In genomic region chr8:107108978-107109720, GRCm38 (mm10) we compare ENCODE assay signal across 12 mouse cellular contexts. TPM values are rescaled to one million over a fixed set of nuclear protein-coding genes. Genes with fewer than 3 reads are reported as not detected.
DNase-seq lines count a peak whose midpoint lies in the region; ATAC-seq and TF ChIP-seq lines count a peak whose summit lies in the region.
"Had no signal": no experiment of that assay in that cellular context is flagged by ENCODE, and none has a peak within 500 bp of the region (broad histone marks: within the 10 kb centered on the region; RNA-seq: fewer than 3 reads in every experiment).

No protein-coding gene starts in this region.

- no peaks in the 10 kb centered on the region for H3K27me3 ChIP-seq in heart, embryonic 15.5 days
- H3K27me3 ChIP-seq in midbrain, embryonic 12.5 days, result no peaks in the 10 kb centered on the region
- H3K27me3 ChIP-seq in midbrain, embryonic 16.5 days (ENCODE audit: control insufficient read depth, insufficient read depth, low read depth, low read length), result no peaks in the 10 kb centered on the region
- H3K27me3 ChIP-seq in embryonic facial prominence, embryonic 15.5 days, result no peaks in the 10 kb centered on the region
- H3K27me3 ChIP-seq in small intestine, adult 2 months (ENCODE audit: control insufficient read depth, insufficient read depth, low read length), result no peaks in the 10 kb centered on the region

- TF ChIP-seq POLR2A in small intestine, adult 2 months (IDR thresholded peaks at IDR 0.05; ENCODE audit: low read depth, low read length), result no peak

- no peak for ATAC-seq in heart, embryonic 15.5 days (replicated peaks; ENCODE audit: insufficient number of reproducible peaks, insufficient read depth, low FRiP score, low read depth)
- no peak for ATAC-seq in midbrain, embryonic 12.5 days (ENCODE audit: low FRiP score, low read depth)
- ATAC-seq in midbrain, embryonic 16.5 days, result no peak
- ATAC-seq in embryonic facial prominence, embryonic 15.5 days (ENCODE audit: insufficient number of reproducible peaks, low FRiP score, low TSS enrichment, low read depth), result no peak
- ATAC-seq: forebrain, embryonic 16.5 days had no signal

- 0 out of 2 replicates have a peak overlapping the region, but pooled peaks have one; percentile 9 for H3K4me3 ChIP-seq in heart, embryonic 15.5 days
- no peak overlapping the region for H3K4me3 ChIP-seq in midbrain, embryonic 12.5 days
- no peak overlapping the region for H3K4me3 ChIP-seq in midbrain, embryonic 16.5 days (ENCODE audit: low read depth, low read length)
- no peak overlapping the region for H3K4me3 ChIP-seq in embryonic facial prominence, embryonic 15.5 days (replicated peaks)
- H3K4me3 ChIP-seq in small intestine, adult 2 months (ENCODE audit: low read depth, low read length), result peak overlapping the region; percentile 36

- H3K4me1 ChIP-seq in heart, embryonic 15.5 days (replicated peaks), result no peaks in the 10 kb centered on the region
- H3K4me1 ChIP-seq in midbrain, embryonic 12.5 days, result 0 out of 2 replicates have a peak, but pooled peaks cover 2% of the 10 kb centered on the region
- H3K4me1 ChIP-seq in midbrain, embryonic 16.5 days (ENCODE audit: control insufficient read depth, insufficient read depth, low read length), result no peaks in the 10 kb centered on the region
- peaks cover under 1% of the 10 kb centered on the region; the same call in 1 of the 2 replicates for H3K4me1 ChIP-seq in embryonic facial prominence, embryonic 15.5 days
- no peaks in the 10 kb centered on the region for H3K4me1 ChIP-seq in small intestine, adult 2 months (ENCODE audit: control insufficient read depth, insufficient read depth, insufficient read length, low read length)

- H3K36me3 ChIP-seq in heart, embryonic 15.5 days, result no peaks in the 10 kb centered on the region
- no peaks in the 10 kb centered on the region for H3K36me3 ChIP-seq in midbrain, embryonic 12.5 days
- H3K36me3 ChIP-seq in midbrain, embryonic 16.5 days (ENCODE audit: control insufficient read depth, insufficient read depth, low read length), result no peaks in the 10 kb centered on the region
- H3K36me3 ChIP-seq in embryonic facial prominence, embryonic 15.5 days, result no peaks in the 10 kb centered on the region
- H3K36me3 ChIP-seq in small intestine, adult 2 months (ENCODE audit: control insufficient read depth, insufficient read depth, low read length), result no peaks in the 10 kb centered on the region

- whole genome bisulfite sequencing in heart, embryonic 15.5 days, result 59% methylated on average over 23 of the region's 23 CpGs
- 68% methylated on average over 23 of the region's 23 CpGs for WGBS in midbrain, embryonic 12.5 days
- WGBS in midbrain, embryonic 16.5 days, result 74% methylated on average over 22 of the region's 23 CpGs
- 57% methylated on average over 23 of the region's 23 CpGs for WGBS in embryonic facial prominence, embryonic 15.5 days
- 65% methylated on average over 23 of the region's 23 CpGs for whole genome bisulfite sequencing in small intestine, adult 2 months

- no peak for TF ChIP-seq CTCF in small intestine, adult 2 months (IDR thresholded peaks at IDR 0.05; ENCODE audit: extremely low read depth, insufficient read length, insufficient replicate concordance, low read depth, low read length)

- peak overlapping the region; percentile 17; the same call in 1 of the 2 replicates for H3K4me2 ChIP-seq in heart, embryonic 15.5 days
- no peak overlapping the region for H3K4me2 ChIP-seq in midbrain, embryonic 12.5 days (replicated peaks)
- H3K4me2 ChIP-seq in midbrain, embryonic 16.5 days (ENCODE audit: low read length), result no peak overlapping the region
- 0 out of 2 replicates have a peak overlapping the region, but pooled peaks have one; percentile 10 for H3K4me2 ChIP-seq in embryonic facial prominence, embryonic 15.5 days (replicated peaks)

- no peak overlapping the region for H3K9ac ChIP-seq in heart, embryonic 15.5 days
- no peak overlapping the region for H3K9ac ChIP-seq in midbrain, embryonic 12.5 days (replicated peaks)
- no peak overlapping the region for H3K9ac ChIP-seq in midbrain, embryonic 16.5 days (ENCODE audit: low read depth, low read length)
- H3K9ac ChIP-seq in embryonic facial prominence, embryonic 15.5 days, result no peak overlapping the region

- DNase-seq in heart, postnatal 25 days (ENCODE audit: low spot score), result no peak
- DNase-seq in urinary bladder, postnatal 14 days (ENCODE audit: low spot score), result no peak
- no peak for DNase-seq in thymus, postnatal 10 days (ENCODE audit: low spot score in 2 of 2)
- DNase-seq: adrenal gland, adult 8-10 months; cerebellum, adult 9-11 months had no signal

- intact Hi-C loops in heart, postnatal 25 days (cut with DNase I), result no loop called here

- no peak overlapping the region for H3K27ac ChIP-seq in heart, embryonic 15.5 days
- 0 out of 2 replicates have a peak overlapping the region, but pooled peaks have one; percentile 25 for H3K27ac ChIP-seq in midbrain, embryonic 12.5 days (replicated peaks)
- no peak overlapping the region for H3K27ac ChIP-seq in midbrain, embryonic 16.5 days (ENCODE audit: low read length)
- no peak overlapping the region for H3K27ac ChIP-seq in embryonic facial prominence, embryonic 15.5 days (replicated peaks)
- no peak overlapping the region for H3K27ac ChIP-seq in small intestine, adult 2 months (ENCODE audit: insufficient read depth, low read depth, low read length)

- no peaks in the 10 kb centered on the region for H3K9me3 ChIP-seq in heart, embryonic 15.5 days (replicated peaks)
- no peaks in the 10 kb centered on the region for H3K9me3 ChIP-seq in midbrain, embryonic 12.5 days
- H3K9me3 ChIP-seq in midbrain, embryonic 16.5 days (replicated peaks; ENCODE audit: control insufficient read depth, low read length, poor library complexity, severe bottlenecking), result no peaks in the 10 kb centered on the region
- no peaks in the 10 kb centered on the region for H3K9me3 ChIP-seq in embryonic facial prominence, embryonic 15.5 days (replicated peaks)

RNA-seq across cellular contexts. Expression of gene Terf2, which starts 12.8 kb away (rescaled TPM):
- 9.5 and 10.4 TPM in 2 replicates for polyA plus RNA-seq in heart, embryonic 15.5 days (2015; fragmentation: Nextera tagmentation; extraction: Ambion mirVana)
- 10 to 100 TPM; 10.5 to 13.2 TPM for total RNA-seq in heart, postnatal 25 days (2021)
- 22.5 and 23.1 TPM in 2 replicates for polyA plus RNA-seq in midbrain, embryonic 12.5 days (2016; fragmentation: Nextera tagmentation; extraction: Ambion mirVana)
- polyA plus RNA-seq in midbrain, embryonic 16.5 days (2015; fragmentation: Nextera tagmentation; extraction: Ambion mirVana), result 26.4 and 28.3 TPM in 2 replicates
- polyA plus RNA-seq in embryonic facial prominence, embryonic 15.5 days (2015; fragmentation: Nextera tagmentation; extraction: Ambion mirVana), result 18.9 and 20.1 TPM in 2 replicates
- 2.5 and 4.5 TPM in 2 replicates for polyA plus RNA-seq in small intestine, adult 2 months (2012; rRNA removed)

RNA-seq across cellular contexts. Expression of gene Cyb5b, which starts 41.3 kb away (rescaled TPM):
- 51.2 and 58.7 TPM in 2 replicates for polyA plus RNA-seq in heart, embryonic 15.5 days (2015; fragmentation: Nextera tagmentation; extraction: Ambion mirVana)
- total RNA-seq in heart, postnatal 25 days (2021), result 10 to 100 TPM; 32.8 to 36.6 TPM
- 155 and 156 TPM in 2 replicates for polyA plus RNA-seq in midbrain, embryonic 12.5 days (2016; fragmentation: Nextera tagmentation; extraction: Ambion mirVana)
- 120 and 124 TPM in 2 replicates for polyA plus RNA-seq in midbrain, embryonic 16.5 days (2015; fragmentation: Nextera tagmentation; extraction: Ambion mirVana)
- 66.7 and 67.5 TPM in 2 replicates for polyA plus RNA-seq in embryonic facial prominence, embryonic 15.5 days (2015; fragmentation: Nextera tagmentation; extraction: Ambion mirVana)
- polyA plus RNA-seq in small intestine, adult 2 months (2012; rRNA removed), result 86.2 and 157 TPM in 2 replicates

RNA-seq across cellular contexts. Expression of gene Tmed6, which starts 43.7 kb away (rescaled TPM):
- polyA plus RNA-seq in heart, embryonic 15.5 days (2015; fragmentation: Nextera tagmentation; extraction: Ambion mirVana), result not detected in 2 replicates
- total RNA-seq in heart, postnatal 25 days (2021), result not detected
- polyA plus RNA-seq in midbrain, embryonic 12.5 days (2016; fragmentation: Nextera tagmentation; extraction: Ambion mirVana), result not detected in 2 replicates
- polyA plus RNA-seq in midbrain, embryonic 16.5 days (2015; fragmentation: Nextera tagmentation; extraction: Ambion mirVana), result not detected in 2 replicates
- polyA plus RNA-seq in embryonic facial prominence, embryonic 15.5 days (2015; fragmentation: Nextera tagmentation; extraction: Ambion mirVana), result not detected in 2 replicates
- 7.1 and 88.2 TPM in 2 replicates for polyA plus RNA-seq in small intestine, adult 2 months (2012; rRNA removed)
- total RNA-seq: adrenal gland, adult 8-10 months had no signal
- polyA plus RNA-seq: forebrain, embryonic 16.5 days; urinary bladder, adult 2 months had no signal

RNA-seq across cellular contexts. Expression of gene Nip7, which starts 52.5 kb away (rescaled TPM):
- 46.8 and 54.4 TPM in 2 replicates for polyA plus RNA-seq in heart, embryonic 15.5 days (2015; fragmentation: Nextera tagmentation; extraction: Ambion mirVana)
- total RNA-seq in heart, postnatal 25 days (2021), result 10 to 100 TPM; 21.1 to 21.2 TPM
- 87.2 and 93.1 TPM in 2 replicates for polyA plus RNA-seq in midbrain, embryonic 12.5 days (2016; fragmentation: Nextera tagmentation; extraction: Ambion mirVana)
- 65.9 and 67.8 TPM in 2 replicates for polyA plus RNA-seq in midbrain, embryonic 16.5 days (2015; fragmentation: Nextera tagmentation; extraction: Ambion mirVana)
- 80.0 and 80.4 TPM in 2 replicates for polyA plus RNA-seq in embryonic facial prominence, embryonic 15.5 days (2015; fragmentation: Nextera tagmentation; extraction: Ambion mirVana)
- 5.9 and 10.8 TPM in 2 replicates for polyA plus RNA-seq in small intestine, adult 2 months (2012; rRNA removed)

RNA-seq across cellular contexts. Expression of gene Cog8, which starts 52.7 kb away (rescaled TPM):
- 25.1 and 28.9 TPM in 2 replicates for polyA plus RNA-seq in heart, embryonic 15.5 days (2015; fragmentation: Nextera tagmentation; extraction: Ambion mirVana)
- total RNA-seq in heart, postnatal 25 days (2021), result 10 to 100 TPM; 18.2 to 19.2 TPM
- 45.8 and 47.7 TPM in 2 replicates for polyA plus RNA-seq in midbrain, embryonic 12.5 days (2016; fragmentation: Nextera tagmentation; extraction: Ambion mirVana)
- polyA plus RNA-seq in midbrain, embryonic 16.5 days (2015; fragmentation: Nextera tagmentation; extraction: Ambion mirVana), result 37.7 and 39.5 TPM in 2 replicates
- polyA plus RNA-seq in embryonic facial prominence, embryonic 15.5 days (2015; fragmentation: Nextera tagmentation; extraction: Ambion mirVana), result 40.0 and 42.0 TPM in 2 replicates
- polyA plus RNA-seq in small intestine, adult 2 months (2012; rRNA removed), result 11.7 and 18.7 TPM in 2 replicates

Comparison
In these comparisons a context has a peak if more than half of its experiments do, and no peak if none do; other contexts are left out.
1. H3K4me2 ChIP-seq: peak in heart, embryonic 15.5 days (single experiment) and embryonic facial prominence, embryonic 15.5 days (single experiment); none in midbrain, embryonic 12.5 days (single experiment) and midbrain, embryonic 16.5 days (single experiment).
2. H3K4me3 ChIP-seq: peak in heart, embryonic 15.5 days (single experiment) and small intestine, adult 2 months (single experiment); none in midbrain, embryonic 12.5 days (single experiment), midbrain, embryonic 16.5 days (single experiment) and embryonic facial prominence, embryonic 15.5 days (single experiment).